Mouse (Mus musculus) urinary bladder, postnatal 25 days (tissue): ENCODE results near the gene Gal3st2c.
"Not testable (repeated sequence)": the region's sequence is repeated elsewhere in the genome, so short reads cannot be mapped to it uniquely, and the experiment has no call there.

Source experiments
- DNase-seq: peaks from one replicate; pipeline ENCODE4 v3.0.0; 2022; ENCODE audit warnings: low spot score

Gal3st2c gene

DNA sequence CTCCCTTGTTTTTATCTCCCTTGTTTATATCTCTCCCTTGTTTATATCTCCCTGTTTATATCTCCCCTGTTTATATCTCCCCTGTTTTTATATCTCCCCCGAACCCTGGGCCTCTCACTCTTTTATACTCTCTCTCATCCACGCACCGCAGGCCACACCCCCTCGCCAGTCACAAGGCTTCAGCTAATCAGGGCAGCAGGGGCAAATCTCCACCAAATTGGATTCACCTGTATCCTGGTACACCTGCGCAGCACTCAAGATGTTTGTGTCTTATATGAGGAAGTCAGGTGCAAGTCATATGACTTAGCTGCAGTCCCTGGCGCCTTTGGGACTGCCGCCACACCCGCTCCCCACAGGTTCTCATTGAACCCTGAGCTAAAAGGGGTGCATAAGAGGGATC, at the start of gene Gal3st2c:
Gene Gal3st2c (plus strand): TSS at position 301 of the 400 bp plus-strand sequence.
- DNase-seq: not testable (repeated sequence)

DNA sequence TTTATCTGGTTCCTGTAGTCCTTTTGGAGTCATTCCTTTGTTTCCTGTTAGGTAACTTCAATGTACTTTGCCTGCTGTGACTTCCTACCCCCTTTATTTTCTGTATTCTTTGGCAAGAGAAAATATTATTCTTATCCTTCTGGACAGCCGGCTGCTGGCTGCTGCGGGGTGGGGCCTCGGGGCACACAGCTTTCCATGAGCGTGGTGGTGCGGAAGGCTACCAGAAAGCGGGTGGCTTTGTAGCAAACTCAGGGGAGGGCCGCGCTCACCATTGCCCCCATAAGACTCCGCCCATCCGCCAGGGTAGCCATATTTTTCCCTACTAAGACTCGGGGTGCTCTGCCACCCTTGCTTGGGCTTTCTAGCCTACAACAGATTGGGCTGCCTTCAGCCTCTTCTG, 41.2 kb upstream of the Gal3st2c start:
- DNase-seq: not testable (repeated sequence)

DNA sequence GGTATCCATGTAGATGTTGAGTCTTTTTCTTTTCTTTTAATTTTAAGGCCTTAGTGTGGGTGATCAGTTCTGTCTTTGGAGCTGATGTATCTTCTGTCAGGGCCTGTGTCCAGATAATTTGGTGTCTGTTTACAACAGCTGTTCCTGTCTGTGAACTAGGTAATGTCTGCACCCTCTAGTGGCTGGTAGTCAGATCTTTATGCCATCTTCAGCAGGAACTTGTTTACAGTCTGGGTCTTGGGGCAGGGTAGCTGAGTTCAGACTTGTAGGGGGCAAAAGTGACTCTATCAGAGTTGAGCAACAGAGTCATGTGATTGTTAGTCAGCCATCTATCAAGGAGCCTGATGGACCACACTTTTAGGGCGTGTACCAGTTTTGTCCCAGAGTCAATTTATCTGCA, 23.8 kb upstream of the Gal3st2c start:
- not testable (repeated sequence) for DNase-seq

DNA sequence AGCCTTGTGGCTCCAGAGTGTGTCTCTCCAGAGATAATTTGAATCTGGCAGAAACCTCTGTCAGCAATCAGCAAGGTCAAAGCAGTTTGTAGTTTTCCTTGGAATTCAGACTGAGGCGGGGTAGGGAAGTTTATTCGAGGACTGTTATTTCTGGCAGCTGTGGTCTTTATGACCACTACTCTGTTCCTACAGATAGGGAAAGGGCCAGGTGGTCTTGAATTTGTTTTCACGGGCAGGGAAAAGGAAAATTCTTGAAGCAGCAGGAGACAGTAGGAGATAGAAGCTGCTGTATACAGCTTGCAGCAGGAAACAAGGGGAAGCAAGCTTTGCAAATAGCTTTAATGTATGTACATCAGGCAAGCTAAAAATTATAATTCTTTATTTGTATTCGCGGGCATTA, 19.9 kb upstream of the Gal3st2c start:
- DNase-seq: not testable (repeated sequence)

DNA sequence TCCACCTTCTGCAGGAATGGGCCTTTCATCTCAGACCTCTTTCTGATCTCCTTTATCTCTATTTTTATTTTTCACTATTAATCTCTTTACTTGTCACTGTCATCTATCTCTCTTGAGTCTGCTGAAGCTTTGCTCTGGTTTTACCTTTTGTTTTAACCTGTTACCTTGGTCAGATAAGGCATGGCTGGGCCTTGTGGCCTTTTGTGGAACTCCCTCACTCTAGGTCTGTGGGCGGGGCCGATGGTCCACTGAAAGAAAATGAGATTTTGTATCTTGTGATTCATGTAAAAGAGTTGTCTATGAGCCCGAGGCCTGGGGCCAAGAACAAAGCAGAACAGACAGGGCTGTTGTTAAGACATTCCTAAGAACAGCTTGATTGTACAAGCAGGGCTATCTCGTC, 19.5 kb upstream of the Gal3st2c start:
- DNase-seq: not testable (repeated sequence)

DNA sequence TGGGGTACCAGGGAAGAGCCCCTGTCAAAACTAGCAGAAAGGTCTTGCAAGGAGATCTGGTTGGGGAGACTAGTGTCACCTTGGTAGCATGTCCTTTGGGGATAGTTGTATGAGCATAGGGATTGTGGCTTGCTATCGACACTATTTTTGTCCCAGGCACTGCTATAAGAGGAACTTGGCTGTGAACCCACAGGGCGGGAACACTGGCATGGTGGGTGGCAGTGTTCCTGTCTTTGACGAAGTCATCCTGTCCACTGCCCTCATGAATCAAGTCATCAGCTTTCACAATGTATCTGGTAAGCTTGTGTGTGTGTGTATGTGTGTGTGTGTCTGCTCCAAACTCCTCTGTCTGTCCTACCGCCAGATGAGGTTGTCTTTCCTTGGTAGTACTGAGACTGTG, 14.5 kb upstream of the Gal3st2c start:
- DNase-seq: not testable (repeated sequence)

DNA sequence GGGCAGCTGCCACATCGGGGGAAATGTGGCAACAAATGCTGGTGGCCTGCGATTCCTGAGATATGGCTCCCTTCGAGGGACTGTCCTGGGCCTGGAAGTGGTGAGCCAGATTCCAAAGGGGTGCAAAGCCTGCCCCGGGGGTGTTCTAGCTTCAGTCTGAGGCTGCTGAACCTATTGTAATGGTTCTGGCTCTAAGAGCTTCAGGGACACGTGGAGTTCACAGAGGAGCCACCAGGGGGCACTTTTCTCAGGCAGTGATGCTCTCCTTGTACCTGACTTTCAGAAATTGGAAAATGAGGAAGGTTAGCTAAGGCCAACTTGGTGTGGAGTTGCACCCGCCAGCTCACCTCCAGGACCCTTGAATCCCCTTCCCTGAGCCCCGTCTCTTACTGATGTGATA, 12.0 kb upstream of the Gal3st2c start:
- not testable (repeated sequence) for DNase-seq

DNA sequence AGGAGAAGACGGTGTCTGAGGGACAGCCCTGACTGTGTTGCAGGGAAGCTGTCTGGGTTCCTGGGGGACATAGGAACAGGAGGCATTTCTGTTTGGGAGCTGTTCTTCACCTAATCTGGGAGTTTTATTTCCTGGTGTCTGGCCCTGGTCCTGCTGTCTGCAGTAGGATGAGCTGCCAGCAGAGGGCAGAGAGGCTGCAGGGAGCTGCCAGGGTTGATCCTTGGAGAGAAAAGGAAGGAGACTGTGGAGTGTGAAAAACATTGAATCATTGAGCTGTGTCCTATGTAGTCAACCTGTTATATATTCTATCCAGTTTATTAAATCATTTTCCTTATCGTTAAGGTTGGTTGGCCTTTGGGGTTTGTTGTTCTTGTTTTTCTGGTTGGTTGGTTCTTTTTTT, 9.4 kb upstream of the Gal3st2c start:
- not testable (repeated sequence) for DNase-seq

DNA sequence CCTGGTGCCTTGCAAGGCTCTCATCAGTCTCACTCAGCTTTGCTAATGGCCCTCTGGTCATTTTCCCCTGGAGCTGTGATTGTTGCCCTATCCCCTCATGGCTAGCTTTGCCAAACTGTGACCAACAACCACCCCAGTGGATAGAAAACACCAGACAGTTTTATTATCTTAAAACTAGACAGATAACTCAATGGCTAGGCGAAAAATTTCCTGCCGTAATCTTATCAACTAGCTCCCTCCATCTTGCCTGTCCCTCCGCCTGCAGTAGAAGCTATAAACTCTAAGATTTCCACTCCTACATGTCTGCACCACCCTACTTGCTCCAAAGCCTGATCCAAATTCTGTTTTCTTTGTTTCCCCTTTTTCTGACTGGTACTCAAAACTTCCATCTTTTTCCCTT, 4.1 kb upstream of the Gal3st2c start:
- DNase-seq: no peak

DNA sequence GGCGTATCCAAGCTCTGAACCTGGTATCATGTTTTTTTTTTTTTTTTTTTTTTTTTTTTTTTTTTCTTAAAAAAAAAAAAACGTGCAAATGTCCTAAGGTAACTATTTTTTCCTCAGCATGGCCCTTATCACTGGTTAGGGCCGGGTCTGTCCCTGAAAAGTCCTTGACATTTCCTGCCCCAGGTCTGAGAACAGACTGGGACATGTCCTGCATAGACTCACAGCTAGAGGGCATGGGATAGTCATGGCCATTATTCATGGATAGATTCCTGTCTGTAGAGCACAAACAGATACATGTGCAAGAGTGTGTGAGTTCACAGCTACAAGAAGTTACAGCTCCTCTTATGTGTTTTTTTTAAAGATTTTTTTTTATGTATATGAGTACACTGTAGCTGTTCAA, 1.5 kb upstream of the Gal3st2c start:
- DNase-seq: no peak

DNA sequence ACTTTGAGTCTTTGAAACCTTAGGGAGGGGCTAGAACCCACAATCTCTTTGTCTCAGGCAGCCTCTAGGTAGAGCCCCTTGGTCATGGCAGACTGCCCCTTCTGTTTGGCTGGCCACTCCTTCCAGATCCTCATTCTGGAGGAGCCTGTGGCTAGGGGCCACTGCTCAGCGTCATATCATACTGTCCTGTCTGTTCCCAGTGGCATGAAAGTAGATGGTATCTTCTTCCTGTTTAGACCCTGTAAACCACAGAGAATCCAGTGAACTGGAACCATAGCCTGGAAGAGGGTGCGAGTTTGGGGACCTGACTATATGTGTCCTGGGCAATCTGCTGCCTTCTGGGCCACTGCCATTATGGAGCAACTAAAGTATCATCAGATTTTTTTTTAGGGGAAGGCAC, 759 bp downstream of the Gal3st2c start:
- DNase-seq: not testable (repeated sequence)

DNA sequence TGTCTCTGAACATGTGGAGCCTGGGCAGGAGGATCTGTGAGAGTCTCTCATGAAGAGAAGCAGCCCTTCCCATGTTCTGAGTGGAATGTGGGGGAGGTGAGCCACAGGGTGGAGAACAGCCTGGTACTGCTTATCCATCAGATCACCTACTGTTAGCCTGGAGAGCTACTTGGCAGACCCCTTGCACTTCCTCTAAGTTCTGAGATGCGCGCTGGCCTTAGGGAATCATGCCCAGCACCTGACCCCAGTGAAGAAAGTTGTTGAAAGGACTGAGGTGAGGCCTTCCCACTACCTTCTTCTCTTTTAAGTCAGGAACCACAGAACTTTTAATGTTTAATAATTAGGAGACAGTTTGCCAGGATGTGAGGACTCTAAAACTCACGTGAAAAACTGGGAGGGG, 1.2 kb downstream of the Gal3st2c start:
- DNase-seq: not testable (repeated sequence)

DNA sequence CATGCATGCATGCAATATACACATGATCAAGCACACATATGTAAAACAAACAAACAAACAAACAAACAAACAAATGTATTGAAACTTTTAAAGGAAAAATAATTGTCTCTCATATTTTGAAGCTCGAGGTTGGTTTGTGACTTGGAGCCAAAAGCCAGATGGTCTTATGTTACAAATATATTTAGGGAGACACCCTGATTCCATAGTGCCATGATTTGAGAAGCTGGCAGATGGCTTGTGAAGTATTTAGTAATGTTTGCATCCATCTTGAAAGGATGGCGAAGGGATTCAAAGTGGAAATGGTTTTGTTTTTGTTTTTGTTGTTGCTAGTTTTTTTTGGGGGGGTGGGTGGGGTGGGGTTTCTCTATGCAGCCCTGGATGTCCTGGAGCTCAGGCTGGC, 10.7 kb downstream of the Gal3st2c start:
- no peak for DNase-seq

DNA sequence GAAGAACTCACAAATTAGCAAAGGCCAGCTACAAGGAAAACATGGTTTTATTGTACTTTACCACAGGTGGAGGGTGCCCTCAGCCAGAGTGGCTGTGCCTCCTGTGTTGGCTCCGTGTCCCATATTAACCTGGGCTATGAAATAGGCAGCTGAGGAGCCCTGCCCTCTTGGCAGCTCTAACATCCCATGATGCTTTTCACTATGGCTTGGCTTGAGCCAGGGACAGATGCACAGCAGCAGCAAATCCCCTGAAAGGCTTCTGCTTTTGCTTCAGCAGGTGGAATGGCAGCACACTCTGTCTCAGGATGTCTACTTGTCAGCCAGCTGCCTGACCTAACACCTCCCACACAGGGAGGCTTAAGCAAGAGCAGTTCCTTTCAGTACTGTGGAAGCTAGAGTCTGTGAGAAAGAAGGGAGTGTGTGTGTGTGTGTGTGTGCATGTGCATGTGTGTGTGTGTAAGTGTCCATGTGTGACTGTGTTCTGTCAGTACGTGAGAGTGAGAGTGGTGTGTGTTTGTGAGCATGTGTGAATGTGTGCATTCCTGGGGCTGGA, 15.7 kb downstream of the Gal3st2c start:
- DNase-seq: not testable (repeated sequence)

DNA sequence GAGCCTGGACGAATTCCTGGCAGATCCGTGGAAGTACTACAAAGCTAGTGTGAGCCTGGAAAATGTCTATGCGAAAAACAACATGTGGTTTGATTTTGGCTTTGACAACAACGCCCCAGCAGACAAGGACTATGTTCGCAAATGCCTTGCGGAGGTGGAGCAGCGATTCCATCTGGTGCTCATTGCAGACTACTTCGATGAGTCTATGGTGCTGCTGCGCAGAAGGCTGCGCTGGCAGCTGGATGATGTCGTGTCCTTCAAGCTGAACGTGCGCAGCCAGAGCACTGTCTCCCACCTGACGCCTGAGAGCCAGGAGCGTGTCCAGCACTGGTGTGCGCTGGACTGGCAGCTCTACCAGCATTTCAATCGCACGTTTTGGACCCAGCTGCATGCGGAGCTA, 18.5 kb downstream of the Gal3st2c start:
- DNase-seq: not testable (repeated sequence)

DNA sequence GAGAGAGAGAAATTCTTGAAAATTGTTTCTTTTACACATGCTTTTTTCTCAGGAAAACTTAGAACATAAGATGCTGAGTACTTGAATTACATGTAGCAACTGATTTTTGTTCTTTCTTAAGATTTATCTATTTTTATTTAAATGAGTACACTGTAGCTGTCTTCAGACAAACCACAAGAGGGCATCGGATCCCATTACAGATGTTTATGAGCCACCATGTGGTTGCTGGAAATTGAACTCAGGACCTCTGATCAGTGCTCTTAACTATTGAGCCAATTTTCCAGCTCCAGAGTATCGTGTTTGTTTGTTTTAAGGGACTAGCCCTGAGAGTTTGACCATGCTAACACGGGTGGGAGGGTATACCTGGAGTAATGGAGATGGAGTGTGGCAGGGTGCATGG, 21.3 kb downstream of the Gal3st2c start:
- no peak for DNase-seq

DNA sequence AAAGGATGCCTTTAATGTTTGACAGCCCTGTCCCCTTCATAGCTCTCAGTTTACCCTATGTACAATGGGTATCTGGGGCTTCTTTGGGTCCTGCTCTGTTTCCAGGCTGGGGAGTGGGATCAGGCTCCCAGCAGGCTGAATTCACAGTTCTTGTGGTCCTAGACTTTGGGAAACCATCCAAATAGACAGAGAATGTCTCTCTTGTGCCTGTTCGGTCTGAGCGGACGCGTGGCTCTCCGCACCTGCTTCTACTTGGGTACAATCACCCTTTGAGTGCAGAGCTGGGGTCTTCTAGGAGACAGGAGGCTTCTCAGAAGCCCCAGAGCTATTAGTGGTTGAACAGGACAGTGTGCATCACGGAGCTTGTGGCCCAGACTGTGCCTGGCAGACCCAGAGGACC, 29.8 kb downstream of the Gal3st2c start, which contains the start of gene Neu4:
Gene Neu4 (plus strand): TSS at position 301 of the 400 bp plus-strand sequence.
- no peak for DNase-seq

DNA sequence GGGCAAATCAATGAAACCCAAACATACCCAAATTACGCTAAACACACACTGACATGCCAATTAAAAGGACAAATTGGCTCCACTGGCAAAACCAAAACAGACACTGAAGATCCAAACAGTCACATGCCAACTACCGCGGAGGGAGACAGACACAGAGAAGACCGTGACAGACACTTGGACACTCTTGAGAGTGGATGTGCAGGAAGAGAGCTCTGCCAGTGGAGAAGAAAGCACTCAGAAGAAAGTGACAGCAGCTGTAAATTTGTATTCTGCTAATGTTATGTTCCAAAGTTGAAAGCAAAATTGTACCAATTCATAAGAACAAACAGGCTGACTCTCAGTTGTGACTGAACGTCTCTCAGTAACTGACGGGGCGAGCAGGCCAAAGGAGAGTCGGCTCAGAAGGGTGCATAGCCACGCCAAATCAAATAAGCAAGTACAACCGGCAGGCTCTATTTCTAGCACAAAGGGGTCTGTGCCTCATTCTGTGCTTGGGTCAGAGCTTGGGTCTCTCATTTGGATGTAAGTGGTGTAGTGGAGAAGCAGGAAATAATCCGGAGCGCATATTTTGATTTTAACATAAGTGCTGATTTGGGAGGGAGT, 37.3 kb downstream of the Gal3st2c start:
- DNase-seq: no peak

DNA sequence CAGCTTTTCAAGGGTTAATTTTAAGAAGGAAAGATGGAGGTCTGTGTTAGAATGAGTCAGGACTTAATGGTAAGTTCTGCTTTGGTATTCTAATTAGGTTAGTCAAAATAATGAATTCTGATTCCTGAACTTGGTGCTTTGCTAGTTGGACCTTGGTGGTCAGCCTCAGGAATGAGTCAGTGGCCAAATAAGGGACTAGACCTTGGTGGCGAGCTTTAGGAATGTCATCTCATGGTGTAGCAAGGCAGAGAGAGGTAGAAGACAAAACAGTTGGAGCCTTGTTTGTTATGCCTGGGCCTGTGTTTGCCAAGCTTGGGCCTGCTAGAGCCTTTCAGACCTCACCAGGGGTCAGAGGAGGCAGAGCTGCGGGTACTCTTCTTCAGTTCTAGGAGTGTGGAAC, 38.4 kb downstream of the Gal3st2c start:
- DNase-seq: no peak

DNA sequence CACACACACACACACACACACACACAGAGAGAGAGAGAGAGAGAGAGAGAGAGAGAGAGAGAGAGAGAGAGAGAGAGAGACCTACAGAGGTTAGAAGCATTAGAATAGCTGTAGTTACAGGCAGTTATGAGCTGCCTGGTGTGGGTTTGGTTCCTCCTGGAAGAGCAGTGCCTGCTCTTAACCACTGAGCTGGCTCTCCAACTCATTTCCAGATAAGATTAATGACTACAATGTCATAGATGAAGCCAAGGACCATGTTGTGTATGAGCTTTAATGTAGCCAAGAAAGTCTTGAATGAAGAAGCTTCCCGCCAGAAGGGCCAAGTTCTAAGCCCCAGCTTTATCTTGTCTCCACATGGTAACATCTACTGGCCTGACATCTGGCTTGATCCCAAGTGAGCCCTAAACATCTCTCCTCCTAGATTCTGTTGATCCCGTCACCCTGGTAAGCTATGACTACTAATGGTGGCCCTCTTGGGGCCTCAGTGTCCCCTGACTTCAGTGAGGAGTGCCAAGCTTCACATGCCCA, 42.8 kb downstream of the Gal3st2c start:
- no peak for DNase-seq

DNA sequence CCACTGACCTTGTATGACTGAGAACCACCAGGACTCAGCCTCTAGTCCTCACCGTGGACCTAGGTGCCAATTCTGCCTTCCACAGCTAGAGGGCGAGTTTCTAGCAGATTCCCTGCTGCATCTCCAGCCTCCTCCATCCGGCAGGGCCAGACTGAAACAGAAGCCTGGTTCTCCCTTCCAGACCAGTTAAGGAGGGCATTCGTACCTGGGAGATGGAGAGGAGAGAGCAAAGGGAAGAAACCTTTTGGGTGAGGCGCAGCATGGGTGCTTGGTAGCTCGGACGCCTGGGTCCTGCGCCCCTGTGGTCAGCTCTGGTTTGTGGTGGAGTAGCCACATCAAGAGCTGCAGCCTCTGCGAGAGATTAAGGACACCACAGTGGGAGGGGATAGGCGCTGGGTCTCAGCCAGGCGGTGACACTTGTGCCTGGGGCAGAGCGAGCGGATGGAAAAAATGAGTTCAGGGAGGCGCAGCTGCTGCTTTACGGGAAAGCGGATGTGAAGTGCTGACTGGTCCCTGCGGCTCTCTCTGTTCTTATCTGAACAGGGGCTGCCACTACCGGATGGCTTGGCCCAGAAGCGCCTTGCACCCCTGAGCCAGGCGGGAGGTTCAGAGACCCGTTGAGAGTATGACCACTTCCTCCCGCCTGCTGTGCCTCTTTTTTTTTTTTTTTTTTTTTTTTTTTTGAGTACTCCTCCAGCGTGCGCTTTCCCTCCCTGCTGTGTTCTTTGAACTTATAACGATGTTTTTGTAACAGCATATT, 44.9 kb downstream of the Gal3st2c start:
- DNase-seq: peak; percentile 50

DNA sequence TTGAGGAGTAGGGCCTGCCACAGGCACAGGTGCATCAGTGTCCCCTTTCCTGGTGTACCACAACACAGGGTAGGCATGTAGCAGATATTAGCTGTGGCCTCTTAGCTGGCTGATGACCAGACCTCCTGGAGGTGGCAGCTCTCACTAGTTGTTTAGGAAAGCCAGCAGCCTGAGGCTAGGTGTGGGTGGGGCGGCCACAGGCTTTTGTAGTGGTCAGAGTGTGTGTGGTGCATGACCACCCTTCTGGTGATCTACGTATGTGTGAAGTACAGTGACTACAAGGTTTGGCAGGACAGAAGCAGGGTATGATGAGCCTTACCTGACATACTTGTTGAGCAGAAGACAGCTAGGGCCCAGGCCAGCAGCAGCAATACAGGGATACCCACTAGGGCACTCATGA, 50.1 kb downstream of the Gal3st2c start:
- no peak for DNase-seq

DNA sequence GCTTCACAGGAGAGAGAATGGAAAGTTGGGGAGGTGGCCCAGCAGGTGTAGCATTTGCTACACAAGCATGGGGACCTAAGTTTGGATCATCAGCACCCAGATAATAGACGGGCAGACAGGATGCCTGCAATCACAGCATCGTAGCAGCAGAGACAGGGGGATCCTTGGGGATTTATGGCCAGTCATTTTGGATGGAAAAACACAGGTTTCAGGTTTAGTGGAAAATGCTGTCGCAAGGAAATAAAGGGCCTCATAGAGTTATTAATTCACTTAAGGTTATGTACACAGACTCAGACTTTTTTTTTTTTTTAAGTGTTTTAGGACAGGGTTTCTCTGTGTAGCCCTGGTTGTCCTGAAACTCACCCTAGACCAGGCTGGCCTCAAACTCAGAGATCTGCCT, 55.2 kb downstream of the Gal3st2c start:
- DNase-seq: no peak
